Mouse (Mus musculus) left cerebral cortex, postnatal 4 days (tissue): ENCODE measurements around the gene Pgm2l1. TPM values are rescaled to one million over a fixed set of nuclear protein-coding genes. Genes with fewer than 3 reads are reported as not detected.

Source experiments
- DNase-seq: peaks from one replicate; pipeline ENCODE4 v3.0.0-alpha.2; 2022
- intact Hi-C: fragments of 180-260 bp; cut with DNase I; formaldehyde crosslinking; loops from one replicate; pipeline ENCODE4 v1.15.1; 2025
- total RNA-seq, 2 experiments: library from RNA; stranded (reverse); gene quantifications; 2 replicates each; pipeline ENCODE4 v1.2.3; 2021

Pgm2l1 gene
- total RNA-seq, 2 experiments from 2014 or later, result 266 to 271 TPM

DNA sequence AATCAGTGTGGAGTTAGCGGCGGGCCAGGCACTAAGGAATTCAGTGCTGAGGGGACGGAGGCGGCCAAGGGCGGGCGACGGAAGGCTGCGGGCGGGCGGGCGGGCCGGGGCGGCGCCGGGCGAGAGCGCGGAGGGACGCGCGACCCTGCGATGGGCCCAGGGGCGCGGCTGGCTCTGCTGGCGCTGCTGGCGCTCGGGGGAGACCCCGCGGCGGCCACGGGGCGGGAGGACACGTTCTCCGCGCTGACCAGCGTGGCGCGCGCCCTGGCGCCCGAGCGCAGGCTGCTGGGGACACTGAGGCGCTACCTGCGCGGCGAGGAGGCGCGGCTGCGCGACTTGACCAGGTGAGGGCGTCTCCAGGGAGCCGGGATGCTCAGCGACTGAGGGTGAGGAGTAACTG is 58.2 kb downstream of the Pgm2l1 start, which contains the start of gene P4ha3:
TSS of gene P4ha3 (plus strand) at position 138 of the 400 bp plus-strand sequence.
- peak; percentile 21 for DNase-seq
- intact Hi-C loops, result no loop called here

DNA sequence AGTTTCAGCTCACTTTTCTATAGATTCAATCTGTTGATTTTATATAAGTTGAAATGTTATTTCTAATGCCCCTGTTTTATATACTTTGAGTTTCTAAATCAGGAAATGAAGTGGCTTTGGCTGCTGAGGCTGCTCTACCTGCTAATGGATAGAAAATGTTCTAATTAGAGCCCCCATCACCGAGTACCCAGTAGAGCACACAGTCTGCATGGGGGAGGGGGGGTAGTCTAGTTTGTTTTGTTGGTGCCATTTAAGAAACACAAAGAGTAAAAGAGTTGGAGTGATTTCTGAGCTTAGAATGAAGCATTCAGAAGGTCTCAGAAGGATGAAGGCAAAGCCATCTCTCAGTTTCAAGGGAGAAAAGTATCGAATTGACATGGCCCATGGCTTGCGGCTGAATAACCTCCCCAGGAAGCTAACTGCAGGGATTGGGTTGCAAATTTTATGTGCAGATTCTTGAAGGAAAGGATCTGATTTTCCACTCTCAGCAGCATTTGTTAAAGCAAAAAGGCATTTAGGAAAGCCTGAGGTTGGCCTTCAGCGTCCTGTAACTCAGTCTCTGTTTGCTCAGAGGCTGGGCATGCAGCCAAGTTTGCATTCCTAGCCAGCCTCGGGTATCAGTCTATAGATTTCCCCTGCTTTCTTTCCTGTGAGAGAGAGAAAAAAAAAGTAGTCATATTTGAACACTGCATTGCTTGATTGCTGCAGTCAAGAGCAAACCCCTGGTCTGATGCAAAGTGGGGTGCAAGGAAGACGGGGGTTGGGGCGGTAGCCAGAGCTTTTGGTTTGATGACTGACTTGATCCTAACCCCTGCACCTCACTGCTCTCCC is 60.8 kb downstream of the Pgm2l1 start:
- intact Hi-C loops, result no loop called here
- DNase-seq, result peak; percentile 54

DNA sequence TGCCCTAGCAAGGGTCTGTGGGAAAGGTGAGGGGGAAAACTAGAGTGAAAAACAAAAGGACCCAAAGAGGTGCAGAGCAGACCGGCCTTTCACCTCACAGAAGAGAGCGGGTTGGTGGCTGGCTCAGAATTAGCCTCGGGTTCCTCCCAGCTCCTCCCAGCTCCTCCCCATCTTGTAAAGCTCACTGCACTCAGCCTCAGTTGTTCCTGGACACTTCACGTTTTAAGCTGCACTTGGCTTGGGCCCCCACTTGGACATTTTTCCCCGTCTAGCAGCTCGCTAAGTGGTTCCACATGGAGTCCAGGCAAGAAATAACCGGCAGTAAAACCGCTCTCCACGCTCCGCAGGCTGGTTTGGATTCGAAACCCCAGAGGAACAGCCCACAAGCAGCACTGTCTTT is 61.4 kb downstream of the Pgm2l1 start:
- intact Hi-C loops, result no loop called here

DNA sequence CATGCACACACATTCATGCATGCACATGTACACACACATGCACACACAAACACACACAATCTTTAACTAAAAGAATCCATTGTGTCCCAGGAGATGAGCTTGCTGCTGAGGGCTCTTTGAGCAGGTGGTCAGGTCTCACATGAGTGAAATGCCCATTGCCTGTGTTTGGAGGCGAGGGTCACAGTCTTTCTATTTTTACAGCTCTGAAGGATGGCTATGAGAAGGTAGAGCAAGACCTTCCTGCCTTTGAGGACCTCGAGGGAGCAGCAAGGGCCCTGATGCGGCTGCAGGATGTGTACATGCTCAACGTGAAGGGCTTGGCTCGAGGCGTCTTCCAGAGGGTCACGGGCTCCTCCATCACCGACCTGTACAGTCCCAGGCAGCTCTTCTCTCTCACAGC is 66.4 kb downstream of the Pgm2l1 start:
- intact Hi-C loops, result no loop called here
- DNase-seq, result no peak

More for the DNA sequence above, 61.4 kb downstream of the Pgm2l1 start:
- no peak for DNase-seq

DNA sequence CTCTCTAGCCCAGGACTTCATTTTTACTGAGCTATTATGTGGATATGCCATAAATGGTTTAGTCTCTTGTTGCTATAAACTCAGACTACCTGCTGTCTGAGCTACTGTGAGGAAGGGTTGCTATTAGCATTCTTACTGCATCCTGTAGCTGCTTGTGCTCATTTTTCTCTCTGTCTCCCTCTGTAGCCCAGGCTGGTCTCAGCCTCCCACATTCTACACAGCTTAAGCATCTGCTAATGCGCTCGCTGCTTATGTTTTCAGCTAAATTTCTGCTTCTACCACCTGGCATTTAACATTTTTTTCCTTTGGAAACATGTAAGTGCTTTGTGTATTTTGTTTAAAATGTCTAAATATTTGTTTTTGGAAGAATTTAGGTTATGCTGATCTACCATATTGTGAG is 68.6 kb downstream of the Pgm2l1 start:
- DNase-seq, result no peak
- intact Hi-C loops, result no loop called here

DNA sequence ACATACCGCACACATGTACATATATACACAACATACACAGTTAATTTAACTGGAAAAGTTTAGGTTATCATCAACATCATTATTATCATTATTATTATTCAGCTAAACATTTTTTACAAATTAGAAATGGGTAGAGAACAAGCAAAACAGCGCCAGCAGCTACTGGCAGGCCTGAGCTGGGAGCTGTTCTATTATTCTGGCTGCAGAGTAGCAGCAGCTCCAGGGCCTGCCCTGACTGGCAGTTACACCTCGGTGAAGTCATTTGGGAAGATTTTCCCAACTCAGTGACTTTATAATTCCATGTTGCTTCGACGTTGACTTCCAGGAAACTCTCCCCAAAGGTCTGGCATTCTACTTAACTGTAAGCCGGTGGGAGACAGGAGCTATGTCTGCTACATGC is 69.5 kb downstream of the Pgm2l1 start:
- no peak for DNase-seq
- intact Hi-C loops, result no loop called here

DNA sequence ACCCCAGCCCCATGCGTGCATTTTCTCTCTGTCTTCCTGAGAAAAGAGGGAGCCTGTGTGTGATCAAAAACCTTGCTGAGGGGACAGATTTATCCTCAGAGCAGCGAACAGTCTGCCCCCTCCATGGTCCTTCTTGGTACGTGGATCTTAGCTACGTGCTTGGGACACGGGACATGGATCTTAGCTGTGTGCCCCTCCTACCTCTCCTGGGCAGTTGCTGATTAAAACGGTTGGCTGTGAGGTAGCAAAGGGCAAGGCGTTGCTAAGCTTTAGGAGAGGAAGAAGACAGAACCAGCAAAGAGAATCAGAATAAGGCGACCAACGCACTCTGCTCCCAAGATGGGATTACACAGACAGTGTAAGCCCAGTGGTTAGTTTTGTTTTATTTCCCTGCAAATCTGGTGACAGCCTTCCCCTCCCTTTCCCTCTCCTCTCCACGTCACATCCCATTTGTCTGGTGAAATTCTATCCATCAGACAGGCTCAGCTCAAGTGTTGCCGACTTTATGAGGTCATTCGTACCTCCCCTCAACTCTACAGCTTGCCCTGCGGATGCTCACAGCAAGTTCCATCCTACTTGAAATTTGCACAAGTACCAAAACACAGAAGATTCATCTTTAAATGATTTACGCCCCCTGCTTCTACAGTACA is 71.8 kb downstream of the Pgm2l1 start:
- no peak for DNase-seq
- intact Hi-C loops, result no loop called here

DNA sequence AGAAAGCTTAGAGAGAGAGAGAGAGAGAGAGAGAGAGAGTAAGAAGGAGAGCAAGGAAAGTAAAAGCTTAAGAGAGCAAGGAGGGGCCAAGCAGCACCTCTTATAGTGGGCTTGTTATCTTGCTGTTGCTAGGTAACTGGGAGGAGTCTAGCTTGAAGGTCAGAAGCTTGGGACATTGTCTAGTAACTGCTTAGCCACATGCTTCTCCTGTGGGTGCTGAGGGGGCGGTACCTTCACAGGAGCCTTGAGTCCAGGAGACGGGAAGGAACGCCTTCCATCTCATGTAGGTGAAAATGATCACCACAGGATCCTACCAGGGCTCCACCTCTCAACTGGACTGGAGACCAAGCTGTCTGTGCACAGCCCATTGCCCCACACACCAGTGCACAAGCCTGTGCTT is 74.2 kb downstream of the Pgm2l1 start:
- intact Hi-C loops, result no loop called here
- no peak for DNase-seq

DNA sequence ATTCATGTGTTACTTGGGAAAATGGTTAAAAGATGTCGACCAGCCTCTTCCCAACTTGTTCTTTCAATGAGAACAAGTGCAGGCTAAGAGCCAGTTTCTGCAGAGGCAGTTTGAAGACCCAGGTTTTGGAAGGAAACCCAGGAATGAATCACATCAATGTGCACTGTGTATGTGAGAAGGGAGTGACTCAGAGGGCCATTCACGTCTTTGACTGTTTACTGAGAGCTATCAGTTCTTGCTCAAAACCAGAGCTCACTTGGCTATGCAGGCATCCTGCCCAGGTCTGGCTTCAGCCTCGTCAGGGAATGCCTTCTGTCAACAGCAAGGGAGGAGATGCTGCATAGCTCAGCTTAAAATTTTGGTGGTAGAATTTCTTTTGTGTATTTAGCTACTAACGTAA is 75.1 kb downstream of the Pgm2l1 start:
- peak; percentile 34 for DNase-seq
- intact Hi-C loops, result no loop called here

DNA sequence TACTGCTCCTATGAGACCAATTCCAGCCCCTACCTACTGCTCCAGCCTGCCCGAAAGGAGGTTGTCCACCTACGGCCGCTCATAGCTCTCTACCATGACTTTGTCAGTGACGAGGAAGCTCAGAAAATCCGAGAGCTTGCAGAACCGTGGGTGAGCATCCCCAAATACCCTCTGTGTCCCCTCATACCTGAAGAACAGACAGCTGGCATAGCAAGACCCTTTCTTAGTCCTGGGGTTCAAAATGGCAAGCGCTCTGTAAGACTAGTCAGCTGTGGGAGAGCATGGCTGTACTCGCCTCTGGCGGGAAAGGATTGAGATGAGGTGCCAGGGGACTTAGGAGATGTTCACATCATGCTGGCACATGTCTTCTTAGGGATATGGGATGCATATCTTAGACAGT is 78.7 kb downstream of the Pgm2l1 start:
- no peak for DNase-seq
- intact Hi-C loops, result no loop called here

DNA sequence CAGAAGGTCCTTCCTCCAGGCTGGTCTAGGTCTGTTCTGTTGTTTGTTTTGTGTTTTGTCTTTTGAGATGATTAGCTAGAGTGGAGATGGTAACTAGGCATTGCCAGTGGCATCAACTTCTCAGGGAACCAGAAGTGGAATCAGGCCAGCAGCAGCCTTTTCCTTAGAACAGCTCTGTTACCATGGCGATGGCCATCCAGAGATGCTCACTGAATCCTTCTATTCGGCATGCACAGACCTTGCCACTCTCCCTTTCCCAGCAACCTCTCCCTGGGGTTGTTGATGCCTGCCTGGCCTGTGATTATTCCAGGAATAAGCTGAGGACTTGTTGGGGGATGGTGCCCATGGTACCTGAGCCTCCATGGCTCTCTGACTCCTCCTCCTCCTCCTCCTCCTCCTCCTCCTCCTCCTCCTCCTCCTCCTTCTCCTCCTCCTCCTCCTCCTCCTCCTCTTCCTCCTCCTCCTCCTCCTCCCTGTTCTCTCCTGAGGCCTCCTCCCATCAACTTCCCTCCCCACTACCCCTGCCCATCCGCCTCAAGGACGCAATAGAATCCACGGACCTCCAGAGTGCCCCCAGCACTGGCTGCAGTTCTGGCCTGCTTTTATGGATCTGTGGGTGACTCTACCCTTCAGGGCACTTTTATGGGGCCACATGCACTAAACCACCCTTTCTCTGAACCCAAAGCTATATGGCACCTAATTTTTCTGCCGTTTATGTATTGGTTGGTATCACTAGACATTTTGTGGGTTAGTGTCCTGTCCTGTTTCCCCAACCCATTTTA is 80.9 kb downstream of the Pgm2l1 start:
- peak; percentile 72 for DNase-seq
- intact Hi-C loops, result no loop called here

DNA sequence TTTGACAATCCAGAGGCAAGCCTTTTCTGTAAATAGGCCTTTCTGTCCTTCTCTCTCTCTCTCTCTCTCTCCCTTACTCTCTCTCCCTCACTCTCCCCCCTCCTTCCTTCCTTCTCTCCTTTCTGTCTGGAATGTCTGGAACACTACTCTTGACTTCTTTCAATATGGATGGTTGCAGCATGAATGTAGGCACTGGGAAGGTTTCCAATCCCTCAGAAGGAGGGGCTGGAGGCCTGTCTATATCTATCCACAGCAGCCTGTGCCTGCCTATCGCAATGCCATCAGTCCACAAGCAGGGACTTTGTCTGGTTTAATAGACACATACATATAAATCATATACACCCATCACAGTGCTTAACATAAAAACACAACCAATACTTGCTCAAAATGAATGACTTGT is 82.0 kb downstream of the Pgm2l1 start:
- no peak for DNase-seq
- intact Hi-C loops, result no loop called here

DNA sequence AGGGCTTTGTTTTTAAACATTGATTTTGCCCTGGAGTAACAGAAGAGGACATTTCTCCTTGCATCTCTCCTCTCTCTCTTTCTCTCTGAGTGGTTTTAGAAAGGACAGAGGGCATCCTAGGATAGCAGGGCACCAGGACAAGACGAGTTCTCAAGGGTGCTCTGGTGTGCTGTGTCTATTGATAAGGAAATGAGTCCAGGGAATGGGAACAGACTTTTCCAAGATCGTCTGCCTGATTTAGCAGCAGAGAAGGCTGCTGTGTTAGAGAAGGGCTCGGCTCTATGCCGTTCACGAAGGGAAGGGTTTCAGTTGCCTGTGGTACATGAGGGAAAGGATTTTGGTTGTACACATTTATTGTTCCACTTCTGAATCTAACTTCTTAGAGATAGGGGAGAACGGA is 82.5 kb downstream of the Pgm2l1 start:
- DNase-seq, result no peak
- intact Hi-C loops, result no loop called here

DNA sequence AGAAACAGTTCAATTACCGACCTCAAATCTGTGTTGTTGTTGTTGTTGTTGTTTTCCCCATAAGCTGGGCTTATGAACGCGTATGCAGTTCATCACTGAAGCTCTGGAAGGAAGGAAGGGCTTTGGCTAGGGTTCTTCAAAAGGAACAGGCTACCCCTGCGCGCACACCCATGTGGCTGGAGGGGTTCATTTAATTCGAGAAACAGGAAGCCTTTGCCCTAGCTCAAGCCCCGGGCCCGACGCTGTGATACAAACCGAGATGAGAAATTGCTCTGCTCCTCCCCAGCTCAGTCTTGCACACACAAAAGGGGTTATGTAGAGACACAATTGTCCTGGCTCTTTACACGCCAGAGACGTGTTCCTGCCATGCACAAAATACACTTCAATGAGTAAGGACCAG is 83.1 kb downstream of the Pgm2l1 start:
- intact Hi-C loops, result no loop called here
- DNase-seq, result no peak

DNA sequence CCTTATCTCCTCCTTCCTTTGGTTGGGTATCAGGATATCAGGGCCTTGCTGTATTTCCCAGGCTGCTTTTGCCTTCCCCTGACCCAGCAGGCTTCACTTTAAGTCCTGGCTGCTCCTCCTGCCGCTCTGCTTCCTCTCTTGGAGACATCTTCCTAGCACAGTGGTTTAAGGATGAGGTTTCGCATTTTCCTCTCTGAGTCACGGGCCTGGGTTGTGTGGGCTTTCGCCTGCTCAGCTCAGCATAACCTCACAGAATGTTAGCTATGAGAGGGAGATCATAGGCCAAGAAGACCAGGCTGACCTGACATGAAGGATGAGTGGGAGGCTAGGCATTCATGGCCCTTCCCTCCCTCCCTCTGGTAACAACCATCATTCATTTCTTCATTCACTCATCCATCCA is 85.5 kb downstream of the Pgm2l1 start:
- intact Hi-C loops, result no loop called here
- no peak for DNase-seq

DNA sequence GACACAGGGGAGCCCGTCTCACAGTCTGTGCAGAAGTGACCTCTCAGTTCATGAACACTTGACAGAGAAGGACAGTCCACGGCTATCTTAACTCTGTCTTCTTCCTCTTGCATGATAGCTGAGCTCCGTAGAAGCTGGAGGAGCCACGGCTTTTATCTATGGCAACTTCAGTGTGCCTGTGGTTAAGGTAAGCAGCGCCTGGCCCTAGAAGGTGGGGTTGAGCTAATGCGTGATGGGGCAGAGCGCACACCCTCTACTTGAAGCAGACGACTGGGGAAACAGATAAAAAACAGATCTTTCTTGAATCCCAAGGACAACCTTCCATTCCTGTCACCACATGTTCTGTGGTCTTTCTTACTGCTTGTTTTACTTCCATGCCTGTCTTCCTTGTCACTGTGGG is 89.7 kb downstream of the Pgm2l1 start:
- DNase-seq, result no peak
- intact Hi-C loops, result no loop called here

DNA sequence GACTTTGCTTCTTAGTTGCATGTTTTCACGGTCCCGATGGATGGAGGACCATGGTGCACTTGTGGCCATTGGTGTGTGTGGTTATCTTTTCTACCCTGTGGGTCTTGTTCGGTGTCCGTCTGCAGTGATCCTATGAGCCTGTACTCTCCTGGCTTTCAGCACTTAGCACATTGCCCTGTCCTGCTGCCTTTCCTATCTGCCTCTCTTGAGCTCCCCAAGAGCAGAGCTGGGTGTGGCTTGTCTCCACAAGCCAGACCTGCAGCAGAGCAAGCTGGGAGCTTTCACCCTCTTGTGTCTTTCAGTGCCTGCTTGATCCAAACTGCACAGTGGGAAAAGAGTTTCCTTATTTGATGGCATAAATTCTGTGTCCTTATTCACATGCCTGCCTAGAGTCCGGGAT is 90.3 kb downstream of the Pgm2l1 start:
- DNase-seq, result no peak
- intact Hi-C loops, result no loop called here

DNA sequence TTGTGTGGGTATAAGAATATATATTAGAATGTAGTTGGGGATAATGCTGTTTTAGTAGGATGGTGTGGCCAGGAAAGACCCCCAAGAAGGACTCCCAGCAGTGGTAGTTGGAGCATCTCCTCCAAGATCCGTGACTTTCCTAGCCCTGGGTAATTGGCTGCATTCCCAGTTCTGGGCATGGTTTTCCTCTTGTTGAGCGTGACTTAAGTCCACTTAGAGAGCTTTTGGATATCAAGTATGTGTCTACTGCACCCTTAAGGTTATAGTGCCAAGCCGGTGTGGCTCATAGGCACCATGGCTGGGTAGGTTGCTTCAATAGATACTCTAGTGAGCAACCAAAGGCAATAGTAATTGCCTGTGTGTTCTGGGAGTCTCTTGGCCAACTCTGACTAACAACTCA is 96.5 kb downstream of the Pgm2l1 start:
- DNase-seq, result no peak
- intact Hi-C loops, result no loop called here

DNA sequence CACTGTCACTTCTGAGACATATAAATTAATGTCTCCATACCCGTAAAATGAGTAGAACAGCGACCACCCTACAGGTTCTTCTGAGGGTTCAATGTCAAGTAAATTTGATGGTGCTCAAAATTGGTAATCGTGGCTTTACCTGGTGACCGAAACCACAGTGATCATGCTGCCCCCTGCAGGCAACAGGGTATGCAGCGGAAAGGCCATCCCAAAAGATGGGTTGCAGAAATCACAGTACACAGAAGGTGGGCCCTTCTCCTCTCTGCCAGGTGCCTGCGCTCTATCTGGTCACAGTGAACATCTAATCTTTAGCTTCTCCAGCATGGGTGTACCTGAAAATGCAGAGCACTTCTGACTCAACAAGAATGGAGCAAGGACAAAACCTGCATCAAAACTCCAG is 98.3 kb downstream of the Pgm2l1 start:
- intact Hi-C loops, result loop anchor here (5.0 kb wide), 1 partner anchor 43 kb away; no protein-coding TSS in a partner anchor
- peak; percentile 53 for DNase-seq

DNA sequence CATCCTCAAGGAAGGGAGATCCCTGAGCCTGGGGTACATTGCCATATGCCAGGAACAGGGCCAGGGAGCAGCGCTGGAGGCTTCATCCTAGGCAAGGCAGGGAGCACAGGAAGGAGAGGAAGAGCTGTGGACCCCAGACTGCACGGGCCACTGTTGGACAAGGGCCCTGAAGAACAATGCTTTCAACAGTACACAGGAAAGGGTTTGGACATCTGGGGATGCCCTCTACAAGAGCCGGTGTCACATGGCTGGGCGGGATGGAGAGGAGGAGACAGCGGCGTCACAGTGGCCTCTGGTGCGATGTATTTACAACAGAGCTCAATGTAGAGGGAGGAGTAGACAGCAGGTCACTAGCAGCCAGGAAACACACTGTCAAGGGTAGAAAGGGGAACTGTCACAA is 100.3 kb downstream of the Pgm2l1 start:
- intact Hi-C loops, result loop anchor here (5.0 kb wide), 1 partner anchor 45 kb away; no protein-coding TSS in a partner anchor
- no peak for DNase-seq
